Mouse (Mus musculus) bone marrow, adult 2 months (tissue): Measurements from ENCODE around the gene Thap11. TPM values are rescaled to one million over a fixed set of nuclear protein-coding genes. Genes with fewer than 3 reads are reported as not detected.
A peak's percentile ranks its signal among the peaks of the same experiment; 100 is the strongest.

Experiments
- H3K27ac ChIP-seq: fragments of 200-500 bp; 2 replicates; pipeline ENCODE4 v1.5.1; 2012; ENCODE audit warnings: low read depth, mild to moderate bottlenecking, control low read depth, inconsistent platforms, low read length; ENCODE audit not compliant: control insufficient read depth, poor library complexity, insufficient read depth
- H3K4me1 ChIP-seq: fragments of 200-500 bp; 2 replicates; pipeline ENCODE4 v1.6.1; 2011; ENCODE audit warnings: low read length; ENCODE audit not compliant: control insufficient read depth, insufficient read depth
- H3K4me3 ChIP-seq: fragments of 200-500 bp; replicated peaks from 2 replicates; pipeline ENCODE3; 2011; ENCODE audit warnings: mild to moderate bottlenecking, low read depth, low read length, control low read depth; ENCODE audit not compliant: control insufficient read depth
- CTCF ChIP-seq: fragments of 200-500 bp; IDR thresholded peaks from 2 replicates; pipeline ENCODE4 v1.5.1; 2011; ENCODE audit warnings: low read length, control low read depth; ENCODE audit not compliant: control insufficient read depth, insufficient read depth
- POLR2A ChIP-seq: fragments of 200-500 bp; IDR thresholded peaks from 2 replicates; pipeline ENCODE4 v1.6.1; 2011; ENCODE audit warnings: low read depth, mild to moderate bottlenecking, control low read depth, low read length, borderline replicate concordance; ENCODE audit not compliant: control insufficient read depth
- WGBS: fragments of 180-500 bp; shearing (Covaris S2); methylation state at CpG from one replicate; pipeline ENCODE4 v1.1.7; 2018; 5-methylcytosine and 5-hydroxymethylcytosine counted together
- polyA plus RNA-seq: library from polyadenylated mRNA; stranded (reverse); fragments of >200 nt; gene quantifications from 2 replicates; pipeline ENCODE4 v1.2.4, GENCODE M21; 2011; ENCODE audit warnings: low replicate concordance; ENCODE audit not compliant: missing spikeins, insufficient read depth, insufficient read length

The Thap11 gene
- polyA plus RNA-seq, 1 experiment, result 12.6 TPM

DNA sequence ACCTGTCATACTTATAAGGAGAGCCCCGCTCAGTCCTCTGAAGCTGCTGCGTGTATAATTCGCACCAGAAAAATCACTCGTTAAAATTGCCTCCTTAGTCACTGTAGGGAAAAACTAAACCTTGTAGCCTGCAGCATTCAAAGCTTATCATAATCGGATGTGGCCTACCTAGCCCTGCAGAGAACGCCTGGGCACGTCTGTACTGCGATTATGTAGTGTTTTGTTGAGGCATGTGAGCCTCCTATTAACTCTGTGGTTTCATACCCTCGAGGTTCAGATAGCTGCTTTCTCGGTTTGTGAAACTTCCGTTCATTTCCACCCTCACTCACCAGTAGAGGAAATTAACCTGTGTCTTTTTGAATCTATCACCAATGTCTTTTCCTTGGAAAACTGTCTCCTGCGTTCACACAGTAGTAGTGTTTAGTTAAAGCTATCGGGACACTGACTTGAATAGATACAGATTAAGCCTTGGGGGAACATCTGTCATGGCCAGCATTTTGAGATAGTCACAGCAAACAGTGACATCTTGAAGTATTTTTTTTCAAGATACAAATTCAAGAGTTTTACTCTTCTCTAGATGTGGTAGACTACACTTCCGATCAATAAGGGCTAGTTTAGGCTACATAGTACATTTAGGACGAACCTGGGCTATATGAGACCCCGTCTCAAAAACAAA lies 46.1 kb downstream of the Thap11 start:
- 18% methylated on average over 16 of the region's 16 CpGs for WGBS
- H3K27ac ChIP-seq, result peak overlapping the region; percentile 90
- no peak for TF ChIP-seq CTCF
- TF ChIP-seq POLR2A, result no peak
- H3K4me3 ChIP-seq, result peak overlapping the region; percentile 96
- H3K4me1 ChIP-seq, result peaks cover 1% of the 10 kb centered on the region

Other genes with a start within 250 kb of the Thap11 start
- gene Ripor1, start 249.9 kb upstream of the Thap11 start, polyA plus RNA-seq, result 11.9 and 23.1 TPM in 2 replicates
- 77.0 and 79.4 TPM in 2 replicates for gene Ctcf, start 218.6 kb upstream of the Thap11 start, polyA plus RNA-seq
- gene Agrp, start 217.7 kb upstream of the Thap11 start, polyA plus RNA-seq, result not detected in 2 replicates
- gene Carmil2, start 168.9 kb upstream of the Thap11 start, polyA plus RNA-seq, result 21.2 and 42.6 TPM in 2 replicates
- gene Acd, start 154.0 kb upstream of the Thap11 start, polyA plus RNA-seq, result 26.8 and 33.4 TPM in 2 replicates
- 5.3 and 6.4 TPM in 2 replicates for gene Pard6a, start 154.0 kb upstream of the Thap11 start, polyA plus RNA-seq
- gene 4933405L10Rik, start 147.5 kb upstream of the Thap11 start, polyA plus RNA-seq, result not detected in 2 replicates
- gene Enkd1, start 146.9 kb upstream of the Thap11 start, polyA plus RNA-seq, result 11.5 and 18.9 TPM in 2 replicates
- gene Gfod2, start 96.5 kb upstream of the Thap11 start, polyA plus RNA-seq, result 1.2 and 2.0 TPM in 2 replicates
- gene Ranbp10, start 27.8 kb upstream of the Thap11 start, polyA plus RNA-seq, result 90.8 and 98.0 TPM in 2 replicates
- gene Tsnaxip1, start 27.4 kb upstream of the Thap11 start, polyA plus RNA-seq, result 3.6 TPM in 1 of 2 replicates, not detected in the other
- gene Cenpt, start 1.9 kb upstream of the Thap11 start, polyA plus RNA-seq, result 30.3 and 73.2 TPM in 2 replicates
- gene Nutf2, start 5.4 kb downstream of the Thap11 start, polyA plus RNA-seq, result 35.2 and 54.8 TPM in 2 replicates
- 18.9 and 44.1 TPM in 2 replicates for gene Edc4, start 25.7 kb downstream of the Thap11 start, polyA plus RNA-seq
- gene Nrn1l, start 38.4 kb downstream of the Thap11 start, polyA plus RNA-seq, result 2.5 TPM in 1 of 2 replicates, not detected in the other
- gene Pskh1, start 45.3 kb downstream of the Thap11 start, polyA plus RNA-seq, result 2.9 and 6.0 TPM in 2 replicates
- gene Ctrl, start 78.7 kb downstream of the Thap11 start, polyA plus RNA-seq, result not detected in 2 replicates
- 88.5 and 149 TPM in 2 replicates for gene Psmb10, start 83.3 kb downstream of the Thap11 start, polyA plus RNA-seq
- 4.6 and 15.5 TPM in 2 replicates for gene Lcat, start 88.2 kb downstream of the Thap11 start, polyA plus RNA-seq
- 15.9 and 21.3 TPM in 2 replicates for gene Slc12a4, start 111.0 kb downstream of the Thap11 start, polyA plus RNA-seq
- gene Dpep3, start 124.3 kb downstream of the Thap11 start, polyA plus RNA-seq, result not detected in 2 replicates
- 13.5 and 17.1 TPM in 2 replicates for gene Dus2, start 136.2 kb downstream of the Thap11 start, polyA plus RNA-seq
- gene Dpep2nb, start 150.8 kb downstream of the Thap11 start, polyA plus RNA-seq, result not detected in 2 replicates
- gene Ddx28, start 156.8 kb downstream of the Thap11 start, polyA plus RNA-seq, result 4.0 and 6.0 TPM in 2 replicates
- 8.5 and 17.8 TPM in 2 replicates for gene Nfatc3, start 203.7 kb downstream of the Thap11 start, polyA plus RNA-seq